In genomic region chr6:147861116-147861515, GRCm38 (mm10) we compare ENCODE assay signal across 16 mouse cellular contexts.
"Had no signal": no experiment of that assay in that cellular context is flagged by ENCODE, and none has a peak within 500 bp of the region (broad histone marks: within the 10 kb centered on the region; RNA-seq: fewer than 3 reads in every experiment).

No protein-coding gene starts in this region.

- H3K27ac ChIP-seq: kidney, postnatal 0 days; layer of hippocampus, adult 2 months; left cerebral cortex, adult 2 months; liver, embryonic 13.5 days; neural tube, embryonic 13.5 days had no signal

- H3K4me2 ChIP-seq: liver, embryonic 13.5 days; midbrain, embryonic 11.5 days; neural tube, embryonic 13.5 days had no signal

- H3K27me3 ChIP-seq: liver, embryonic 13.5 days; neural tube, embryonic 13.5 days had no signal

- DNase-seq: kidney, postnatal 25 days; layer of hippocampus, adult 9-11 months; layer of hippocampus, postnatal 36 days; liver, embryonic 13.5 days; lung, adult 2 months; lung, postnatal 14 days; lung, postnatal 4 days; thymus, adult 18-20 months; thymus, postnatal 36 days had no signal

- H3K36me3 ChIP-seq: liver, embryonic 13.5 days; neural tube, embryonic 13.5 days had no signal

- H3K9me3 ChIP-seq: liver, embryonic 13.5 days; neural tube, embryonic 13.5 days had no signal

- ATAC-seq: midbrain, embryonic 16.5 days had no signal

- H3K9ac ChIP-seq: liver, embryonic 13.5 days; neural tube, embryonic 13.5 days had no signal

- H3K4me1 ChIP-seq: liver, embryonic 13.5 days; neural tube, embryonic 13.5 days had no signal

- H3K4me3 ChIP-seq: layer of hippocampus, adult 2 months; left cerebral cortex, adult 2 months; liver, embryonic 13.5 days; myocyte; neural tube, embryonic 13.5 days had no signal
